Mouse (Mus musculus) yolk sac, embryonic 10.5 days (tissue): ENCODE measurements around the gene Lrrc55.

Experiments
- DNase-seq: peaks from one replicate; pipeline ENCODE4 v3.0.0-alpha.2; 2017; ENCODE audit warnings: low spot score

Gene Lrrc55

DNA sequence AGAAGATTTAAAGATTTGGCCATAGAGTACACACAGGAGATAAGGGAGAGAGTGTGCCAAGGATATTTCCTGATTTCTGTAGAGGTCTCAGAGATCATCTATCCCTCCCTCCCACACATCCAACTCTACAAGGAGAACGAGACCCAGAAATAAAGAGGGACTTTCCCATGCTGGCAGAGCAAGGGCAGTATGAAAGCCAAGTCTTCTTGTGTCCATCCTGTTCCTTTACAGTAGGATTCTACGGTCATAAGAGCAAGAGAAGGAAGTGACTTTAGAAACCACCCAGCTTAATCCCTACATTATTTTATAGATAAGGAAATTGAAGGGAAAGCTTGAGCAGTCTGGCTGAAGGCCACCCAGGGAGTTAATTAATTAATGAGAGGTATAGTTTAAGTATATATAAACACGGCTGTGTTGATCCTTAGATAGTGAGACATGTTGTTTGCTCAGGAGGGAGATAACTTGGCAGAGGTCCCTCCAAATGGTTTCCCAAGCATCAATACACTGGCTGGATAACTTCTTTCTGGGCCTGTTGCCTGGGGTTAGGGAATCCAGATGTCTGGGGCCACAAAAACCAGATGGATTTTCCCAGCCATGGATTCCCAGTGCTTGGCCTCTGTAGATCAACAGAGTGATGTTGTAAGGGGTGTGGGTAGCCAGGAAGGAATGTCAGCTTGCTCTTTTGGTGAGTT is 24.8 kb downstream of the Lrrc55 start:
- peak; percentile 34 for DNase-seq

GRCm38 (mm10) chr2:85168327-85168726 is 28.7 kb downstream of the Lrrc55 start:
- no peak for DNase-seq

GRCm38 (mm10) chr2:85167624-85168023 is 29.4 kb downstream of the Lrrc55 start:
- DNase-seq: no peak

DNA sequence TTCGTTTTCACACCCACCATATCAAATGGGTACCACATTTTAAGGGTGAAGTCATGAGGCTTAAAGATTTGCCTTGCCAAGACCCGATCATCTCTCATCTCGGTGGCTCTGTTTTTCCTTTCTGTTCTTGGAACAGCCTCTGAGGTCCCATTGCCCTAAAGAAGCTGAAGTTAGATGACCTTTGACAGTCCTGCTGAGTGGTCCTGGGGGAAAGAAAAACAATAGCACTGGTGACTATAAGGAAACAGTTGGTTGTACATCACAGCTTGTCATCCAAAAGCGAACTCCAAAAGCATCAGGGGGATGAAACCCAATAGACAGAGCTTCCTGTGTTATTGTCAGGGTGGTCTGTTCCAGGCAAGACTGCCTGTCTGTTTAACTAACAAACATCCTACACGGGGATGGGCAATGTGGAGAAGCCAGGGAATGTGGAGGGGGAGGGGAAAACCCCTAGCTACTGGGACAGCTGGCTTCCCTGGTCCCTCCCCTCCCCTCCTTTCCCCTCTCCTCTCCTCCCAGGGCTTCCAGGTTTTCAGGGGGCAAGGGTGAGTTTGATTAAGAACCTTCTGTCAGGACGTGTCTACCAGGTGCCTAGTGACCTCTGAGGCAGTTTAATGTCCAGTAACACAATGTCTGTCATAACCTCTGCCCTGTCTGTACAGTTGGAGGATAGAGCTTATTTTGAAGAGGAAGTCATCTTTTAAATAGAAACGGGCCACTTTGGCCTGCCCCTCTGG is 33.5 kb downstream of the Lrrc55 start:
- DNase-seq: peak; percentile 66

GRCm38 (mm10) chr2:85161638-85162093 is 35.3 kb downstream of the Lrrc55 start:
- DNase-seq: no peak

DNA sequence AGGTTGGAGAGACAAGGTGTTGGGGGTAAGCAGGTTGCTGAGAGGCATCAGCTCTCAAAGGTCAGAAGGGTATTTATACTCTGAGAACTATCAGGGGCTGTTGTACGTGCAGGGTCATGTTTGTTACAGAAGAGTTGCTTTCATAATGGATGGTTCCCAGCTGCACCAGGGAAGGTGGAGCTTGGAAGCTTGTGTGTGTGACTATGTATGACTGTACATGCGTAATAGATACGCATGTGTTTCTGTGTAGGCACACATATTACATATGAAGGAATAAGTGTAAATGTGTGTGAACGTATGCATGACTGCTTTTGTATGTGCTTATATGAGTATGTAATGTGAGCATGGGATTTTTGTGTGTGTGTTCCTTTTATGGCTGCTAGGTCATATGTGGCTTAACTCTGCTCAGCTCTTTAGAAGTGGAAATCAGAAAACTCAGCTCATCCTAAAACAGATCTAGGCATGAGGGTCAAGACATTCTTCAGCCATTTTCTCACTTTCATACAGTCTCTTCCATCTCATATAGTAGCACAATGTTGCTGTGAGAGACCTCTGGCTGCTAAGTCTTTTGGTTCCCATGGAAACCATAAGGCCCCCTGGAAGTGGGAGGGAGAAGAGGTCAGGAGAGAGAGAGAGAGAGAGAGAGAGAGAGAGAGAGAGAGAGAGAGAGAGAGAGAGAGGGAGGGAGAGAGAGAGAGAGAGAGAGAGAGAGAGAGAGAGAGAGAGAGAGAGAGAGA is 35.9 kb downstream of the Lrrc55 start:
- no peak for DNase-seq

- DNase-seq: no peak
Measured at GRCm38 (mm10) chr2:85157382-85157781, 39.6 kb downstream of the Lrrc55 start.

GRCm38 (mm10) chr2:85156136-85156535 is 40.9 kb downstream of the Lrrc55 start:
- DNase-seq: no peak

DNA sequence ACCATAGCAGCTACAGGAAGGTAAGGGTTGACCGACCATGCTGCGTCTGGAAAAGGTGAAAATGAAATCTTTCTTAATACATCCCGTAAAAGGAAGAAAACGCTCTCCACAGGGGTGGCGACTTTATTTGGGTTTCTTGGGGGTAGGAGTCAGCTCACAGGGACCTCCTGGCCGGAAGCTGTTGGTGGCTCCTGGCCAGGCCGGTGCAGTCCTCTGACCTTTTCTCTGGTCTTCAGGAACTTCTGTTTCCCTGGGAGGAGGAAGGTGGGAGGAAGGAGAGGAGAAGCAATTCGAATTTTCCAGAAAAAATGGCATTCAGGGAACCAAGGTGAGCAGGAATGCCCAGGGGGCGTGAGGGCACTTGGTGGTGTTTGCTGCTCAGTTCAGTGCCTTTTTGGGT is 41.7 kb downstream of the Lrrc55 start:
- DNase-seq: no peak

GRCm38 (mm10) chr2:85151233-85151632 is 45.8 kb downstream of the Lrrc55 start:
- no peak for DNase-seq

- no peak for DNase-seq
Measured at GRCm38 (mm10) chr2:85150373-85150772, 46.6 kb downstream of the Lrrc55 start.

DNA sequence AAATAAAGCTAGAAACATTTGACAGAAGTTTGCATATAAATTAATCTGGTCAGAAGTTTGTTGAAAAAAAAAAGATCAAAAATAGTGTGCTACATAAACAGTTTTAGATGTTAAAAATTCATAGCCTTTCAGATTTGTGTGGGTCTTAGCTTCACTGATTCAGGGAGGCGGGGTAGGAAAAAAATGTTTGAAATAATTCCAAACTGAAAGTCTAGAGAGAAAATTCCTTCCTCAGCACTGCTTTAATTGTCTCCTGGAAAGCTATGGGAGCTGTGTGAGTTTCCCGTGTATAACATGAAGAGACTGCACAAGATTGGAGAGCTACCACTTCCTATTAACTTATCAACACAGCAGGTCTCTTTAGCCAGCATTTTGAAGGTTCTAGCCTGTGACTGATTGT is 49.5 kb downstream of the Lrrc55 start:
- no peak for DNase-seq

GRCm38 (mm10) chr2:85145346-85145745 is 51.7 kb downstream of the Lrrc55 start:
- DNase-seq: no peak

DNA sequence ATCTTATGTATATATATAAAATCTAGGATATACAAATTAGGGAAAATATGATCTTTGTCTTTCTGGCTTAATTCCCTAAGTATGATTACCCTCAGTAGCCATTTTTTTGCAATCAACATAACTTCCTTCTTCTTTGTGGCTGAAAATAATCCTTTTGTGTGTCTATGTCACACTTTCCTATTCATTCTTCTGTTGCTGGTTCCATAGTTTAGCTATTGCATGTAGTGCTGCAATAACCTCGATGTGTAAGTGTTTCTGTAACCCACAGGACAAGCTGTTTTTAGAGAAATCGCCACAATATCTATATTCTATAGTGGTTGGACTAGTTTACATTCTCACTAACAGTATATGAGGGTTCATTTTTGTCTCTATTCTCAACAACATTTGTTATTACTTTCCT is 52.1 kb downstream of the Lrrc55 start:
- DNase-seq: no peak

DNA sequence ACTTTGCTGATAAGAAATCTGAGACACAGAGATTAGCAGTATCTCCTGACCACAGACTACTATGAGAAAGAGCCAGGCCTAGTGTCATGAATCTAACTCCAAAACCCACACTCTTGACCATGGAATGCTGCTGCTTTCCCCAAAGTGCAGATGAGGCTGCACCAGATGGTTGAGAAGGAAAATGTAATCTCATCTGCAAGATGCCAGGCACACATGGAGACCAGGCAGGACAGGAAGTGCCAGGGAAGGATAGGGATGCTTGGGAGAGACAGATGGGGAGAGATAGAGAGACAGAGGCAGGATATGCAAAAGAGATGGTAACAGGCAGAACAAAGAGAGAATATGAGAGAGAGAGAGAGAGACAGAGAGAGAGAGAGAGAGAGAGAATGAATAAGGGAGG is 56.2 kb downstream of the Lrrc55 start:
- DNase-seq: no peak

DNA sequence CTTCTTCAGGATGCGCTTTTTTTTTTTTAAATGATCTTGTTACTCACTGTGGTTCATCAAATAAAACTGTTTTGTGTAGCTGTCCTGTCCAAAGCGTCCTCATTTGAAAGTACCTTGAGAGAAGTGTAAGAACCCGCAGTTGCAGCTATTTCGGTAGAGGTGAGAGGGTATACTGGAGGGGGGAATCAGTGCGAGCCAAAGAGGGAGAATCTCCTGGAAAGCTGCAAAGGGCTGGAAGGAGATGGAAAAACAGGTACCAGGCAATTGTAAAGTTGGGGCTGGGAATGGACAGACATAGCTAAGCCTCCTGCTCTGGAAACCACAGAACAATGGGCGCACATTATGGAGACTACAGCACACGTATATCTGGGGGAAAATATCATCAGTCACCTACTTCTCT is 57.2 kb downstream of the Lrrc55 start:
- no peak for DNase-seq

- DNase-seq: no peak
Measured at GRCm38 (mm10) chr2:85139393-85139792, 57.6 kb downstream of the Lrrc55 start.

- no peak for DNase-seq
Measured at GRCm38 (mm10) chr2:85138143-85138542, 58.9 kb downstream of the Lrrc55 start.

DNA sequence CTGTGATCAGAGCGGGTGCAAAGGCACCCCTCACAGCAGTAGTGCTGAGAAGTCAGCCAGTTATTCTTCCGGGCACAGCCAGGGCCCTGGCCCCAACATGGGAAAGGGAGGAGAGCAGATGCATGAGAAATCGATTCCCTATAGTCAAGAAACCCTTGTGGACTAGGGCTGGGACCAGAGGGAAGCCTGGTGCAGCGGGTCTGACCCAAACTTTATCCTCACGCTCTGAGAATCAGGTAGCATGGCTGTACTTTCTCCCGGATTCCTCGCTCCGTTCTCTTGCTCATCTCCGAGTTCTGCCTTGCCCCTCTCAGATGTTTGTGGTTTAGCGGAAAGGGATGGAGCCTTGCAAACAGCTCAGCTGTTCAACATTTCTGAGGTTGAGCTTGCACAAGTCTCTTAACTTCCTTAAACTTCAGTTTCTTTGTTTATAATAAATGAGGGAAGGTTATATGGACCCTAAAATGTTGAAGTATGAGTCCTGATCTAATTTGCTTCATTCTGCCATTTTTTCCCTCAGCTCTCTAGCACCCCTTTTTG is 59.3 kb downstream of the Lrrc55 start:
- DNase-seq: no peak

DNA sequence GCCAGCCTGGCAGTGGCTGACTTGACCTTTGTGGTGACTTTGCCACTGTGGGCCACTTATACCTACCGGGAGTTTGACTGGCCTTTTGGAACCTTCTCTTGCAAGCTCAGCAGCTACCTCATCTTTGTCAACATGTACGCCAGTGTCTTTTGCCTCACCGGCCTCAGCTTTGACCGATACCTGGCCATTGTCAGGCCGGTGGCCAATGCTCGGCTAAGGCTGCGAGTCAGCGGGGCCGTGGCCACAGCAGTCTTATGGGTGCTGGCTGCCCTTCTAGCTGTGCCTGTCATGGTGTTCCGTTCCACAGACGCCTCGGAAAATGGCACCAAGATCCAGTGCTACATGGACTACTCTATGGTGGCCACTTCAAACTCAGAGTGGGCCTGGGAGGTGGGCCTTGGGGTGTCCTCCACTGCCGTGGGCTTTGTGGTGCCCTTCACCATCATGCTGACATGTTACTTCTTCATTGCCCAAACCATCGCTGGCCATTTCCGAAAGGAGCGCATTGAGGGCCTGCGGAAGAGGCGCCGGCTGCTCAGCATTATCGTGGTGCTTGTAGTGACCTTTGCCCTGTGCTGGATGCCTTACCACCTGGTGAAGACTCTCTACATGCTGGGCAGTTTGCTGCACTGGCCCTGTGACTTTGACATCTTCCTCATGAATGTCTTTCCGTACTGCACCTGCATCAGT is 60.0 kb downstream of the Lrrc55 start:
- no peak for DNase-seq

DNA sequence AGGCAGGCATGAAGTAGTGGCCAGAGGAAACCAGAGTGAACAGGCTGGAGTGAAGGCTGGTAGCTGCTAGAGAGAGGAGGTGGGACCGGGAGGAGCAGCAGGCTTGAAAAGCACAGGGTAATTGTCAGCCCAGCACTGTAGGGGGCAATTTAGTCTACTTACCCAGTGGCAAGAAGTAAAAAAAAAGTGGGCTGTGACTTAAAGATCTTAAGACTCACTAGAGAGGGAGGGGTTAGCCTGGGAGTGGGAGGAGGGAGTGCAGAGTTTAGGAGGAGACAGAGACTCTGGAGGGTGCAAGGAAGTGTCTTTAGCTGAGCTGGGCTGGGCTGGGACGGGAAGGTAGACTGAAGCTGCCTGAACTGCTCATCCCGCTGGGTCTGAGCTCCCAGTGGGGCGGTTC is 60.9 kb downstream of the Lrrc55 start, which contains the start of gene Aplnr:
Gene Aplnr (plus strand): TSS at position 137 of the 400 bp plus-strand sequence.
- no peak for DNase-seq

DNA sequence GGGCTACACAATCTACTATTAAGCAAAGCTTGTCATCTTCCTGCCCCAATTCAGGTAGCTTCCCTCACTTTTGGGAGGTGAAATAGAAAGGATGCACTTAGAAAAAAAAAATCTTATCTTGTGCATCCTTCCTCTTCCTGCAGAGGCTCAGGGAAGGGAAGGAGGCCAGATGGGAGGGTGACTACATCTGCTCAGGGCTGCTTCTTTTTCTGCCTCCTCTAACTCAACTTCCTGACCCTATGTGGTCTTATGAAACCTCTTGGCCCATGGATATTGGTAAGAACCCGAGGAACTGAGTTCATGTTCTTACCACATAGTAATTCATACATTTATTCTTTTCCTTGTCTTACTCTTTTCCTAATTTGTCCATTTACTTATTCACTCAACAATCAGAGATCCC is 61.9 kb downstream of the Lrrc55 start:
- DNase-seq: no peak
